Mouse (Mus musculus): ENCODE measurements around the gene Plcb4.

DNA sequence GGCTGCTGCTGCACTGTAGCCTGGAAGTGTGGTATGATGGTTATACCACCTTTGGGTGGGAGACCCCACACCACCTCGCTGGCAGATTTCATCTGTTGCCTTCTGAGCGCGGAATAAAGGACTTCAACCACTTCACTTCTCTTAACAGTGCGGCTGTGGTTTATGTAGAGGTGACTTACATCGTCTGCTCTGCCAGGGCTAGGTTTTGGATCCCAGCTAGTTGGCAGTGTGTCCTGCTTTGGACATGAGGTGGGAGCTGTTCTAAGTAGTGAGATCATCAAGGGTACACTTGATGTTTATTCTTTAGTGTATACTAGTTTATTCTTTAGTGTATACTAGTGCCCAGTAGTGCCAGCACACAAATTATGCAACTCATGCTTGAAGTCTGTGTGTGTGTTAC lies 97.0 kb downstream of the Plcb4 start:
- TF ChIP-seq CTCF (IDR thresholded peaks at IDR 0.05; ENCODE audit: low read depth) (no peak), EP300 (optimal IDR thresholded peaks at IDR 0.05) (no peak)
